Mouse (Mus musculus) limb, embryonic 15.5 days (tissue): ENCODE measurements around the gene Dynlt1a. TPM values are rescaled to one million over a fixed set of nuclear protein-coding genes. Genes with fewer than 3 reads are reported as not detected.
"Not testable (repeated sequence)": the region's sequence is repeated elsewhere in the genome, so short reads cannot be mapped to it uniquely, and the experiment has no call there.

Experiments used
- ATAC-seq: fragments of 200-750 bp; cut with Nextera tagmentation; 2 replicates; pipeline ENCODE4 v1.8.0; 2017; ENCODE audit warnings: low read depth, moderate TSS enrichment; ENCODE audit not compliant: insufficient number of reproducible peaks, low FRiP score, low TSS enrichment
- H3K27ac ChIP-seq: fragments of 300-500 bp; sonication (generic); 2 replicates; pipeline ENCODE4 v1.5.1; 2015; ENCODE audit warnings: moderate library complexity, mild to moderate bottlenecking, inconsistent platforms
- H3K27me3 ChIP-seq: fragments of 300-500 bp; sonication (generic); 2 replicates; pipeline ENCODE4 v1.6.1; 2015; ENCODE audit warnings: inconsistent platforms
- H3K36me3 ChIP-seq: fragments of 300-500 bp; sonication (generic); 2 replicates; pipeline ENCODE4 v1.6.1; 2015; ENCODE audit warnings: inconsistent platforms
- H3K4me1 ChIP-seq: fragments of 300-500 bp; sonication (generic); 2 replicates; pipeline ENCODE4 v1.6.1; 2015; ENCODE audit warnings: inconsistent platforms
- H3K4me2 ChIP-seq: fragments of 300-500 bp; sonication (generic); 2 replicates; pipeline ENCODE4 v1.6.1; 2015; ENCODE audit warnings: mild to moderate bottlenecking, inconsistent platforms
- H3K4me3 ChIP-seq: fragments of 300-500 bp; sonication (generic); 2 replicates; pipeline ENCODE4 v1.5.1; 2015; ENCODE audit warnings: mild to moderate bottlenecking, inconsistent platforms
- H3K9ac ChIP-seq: fragments of 300-500 bp; sonication (generic); 2 replicates; pipeline ENCODE4 v1.6.1; 2015; ENCODE audit warnings: inconsistent platforms
- H3K9me3 ChIP-seq: fragments of 300-500 bp; sonication (generic); 2 replicates; pipeline ENCODE4 v1.6.1; 2016; ENCODE audit warnings: inconsistent platforms
- WGBS: fragments of 180-500 bp; shearing (Covaris S2); methylation state at CpG from one replicate; pipeline ENCODE4 v1.1.7; 2015; 5-methylcytosine and 5-hydroxymethylcytosine counted together
- polyA plus RNA-seq: library from polyadenylated mRNA; unstranded; fragments of >200 nt; fragmentation: Nextera tagmentation; extraction: Ambion mirVana; gene quantifications from 2 replicates; pipeline ENCODE4 v1.2.1, GENCODE M21; 2015

Dynlt1a gene
- 11.4 and 13.1 TPM in 2 replicates for polyA plus RNA-seq

GRCm38 (mm10) chr17:6317339-6317985 lies at the start of gene Dynlt1a:
Gene Dynlt1a, minus strand, starts transcription at chr17:6317500.
- WGBS: 11% methylated on average over 23 of the region's 23 CpGs
- H3K36me3 ChIP-seq, H3K4me1 ChIP-seq, H3K9me3 ChIP-seq, H3K9ac ChIP-seq, H3K27me3 ChIP-seq, H3K27ac ChIP-seq: not testable (repeated sequence)
- Histone ChIP-seq H3K4me2 (peak within 1 kb of the TSS; percentile 67), H3K4me3 (peak within 1 kb of the TSS; percentile 41)
- peak; percentile 87 for ATAC-seq

DNA sequence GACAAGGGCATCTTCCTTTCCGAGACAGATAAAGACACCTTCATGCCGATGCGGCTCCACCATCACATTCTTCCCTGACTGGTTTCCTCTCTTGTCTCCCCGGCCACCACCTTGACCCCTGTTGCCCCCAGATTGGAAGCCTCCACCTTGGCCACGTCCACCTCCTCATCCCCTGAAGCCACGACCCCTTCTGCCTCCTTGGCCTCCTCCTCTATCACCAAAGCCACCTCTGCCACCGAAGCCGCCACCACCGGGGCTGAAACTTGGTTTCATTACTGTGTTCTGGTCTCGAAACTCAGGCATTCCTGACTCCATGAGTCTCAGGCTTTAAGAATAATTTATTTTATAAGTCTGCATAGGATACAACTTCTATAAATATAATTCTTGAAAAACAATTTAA lies 38.0 kb upstream of the Dynlt1a start:
- not testable (repeated sequence) for H3K4me3 ChIP-seq, H3K4me1 ChIP-seq, ATAC-seq, H3K27me3 ChIP-seq, H3K9me3 ChIP-seq, H3K36me3 ChIP-seq, H3K27ac ChIP-seq, H3K4me2 ChIP-seq, H3K9ac ChIP-seq
- WGBS: 87% methylated on average over 10 of the region's 10 CpGs

- H3K4me3 ChIP-seq, H3K27me3 ChIP-seq, H3K36me3 ChIP-seq, H3K4me1 ChIP-seq, H3K9ac ChIP-seq, H3K27ac ChIP-seq, H3K9me3 ChIP-seq, H3K4me2 ChIP-seq: not testable (repeated sequence)
- peak; percentile 58 for ATAC-seq
- WGBS: 83% methylated on average over 1 of the region's 12 CpGs
These were observed 25.4 kb upstream of the Dynlt1a start for GRCm38 (mm10) chr17:6342606-6343294.

DNA sequence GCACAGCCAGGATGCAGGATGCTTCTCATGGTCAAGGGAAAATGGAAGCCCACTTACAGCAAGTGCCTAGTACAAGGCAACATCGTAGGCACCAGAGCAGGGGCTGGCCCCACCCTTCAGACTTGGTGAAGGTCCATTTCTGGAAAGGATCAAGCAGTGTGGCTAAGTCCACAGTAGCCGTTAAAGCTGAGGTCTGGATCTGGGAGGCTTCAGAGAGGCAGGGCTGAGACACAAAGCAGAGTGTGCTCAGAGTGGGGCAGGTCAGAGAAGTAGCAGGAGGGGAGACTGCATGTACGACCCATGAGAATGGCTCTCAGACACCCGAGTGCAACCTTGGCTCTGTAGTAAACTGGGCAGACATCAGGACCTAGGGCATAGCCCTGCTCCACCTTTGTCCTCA lies 11.7 kb upstream of the Dynlt1a start:
- not testable (repeated sequence) for H3K36me3 ChIP-seq, H3K27ac ChIP-seq, H3K4me3 ChIP-seq, ATAC-seq, H3K9me3 ChIP-seq, H3K4me2 ChIP-seq, H3K4me1 ChIP-seq, H3K9ac ChIP-seq, H3K27me3 ChIP-seq
- WGBS: 67% methylated on average over 4 of the region's 4 CpGs

DNA sequence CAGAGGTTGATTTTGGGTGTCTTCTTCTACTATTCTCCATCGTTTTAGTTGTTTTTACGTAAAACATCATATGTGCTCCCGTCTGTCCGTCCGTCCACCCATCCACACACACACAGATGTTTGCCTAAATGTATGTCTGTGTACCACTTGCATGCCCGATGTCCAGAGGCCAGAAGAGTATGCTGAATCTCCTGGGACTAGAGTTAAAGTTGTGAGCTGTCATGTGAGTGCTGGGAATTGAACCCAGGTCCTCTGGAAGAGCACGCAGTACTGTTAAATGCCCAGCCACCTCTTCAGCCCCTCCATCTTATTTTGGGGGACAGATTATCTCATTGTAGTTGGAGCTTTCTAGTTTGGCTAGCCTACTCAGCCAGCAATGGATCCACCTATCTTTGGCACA lies 10.3 kb upstream of the Dynlt1a start:
- H3K4me3 ChIP-seq, ATAC-seq, H3K9me3 ChIP-seq, H3K36me3 ChIP-seq, H3K4me1 ChIP-seq, H3K27me3 ChIP-seq, H3K9ac ChIP-seq, H3K27ac ChIP-seq, H3K4me2 ChIP-seq: not testable (repeated sequence)
- 92% methylated on average over 7 of the region's 7 CpGs for WGBS

- not testable (repeated sequence) for H3K4me3 ChIP-seq, H3K9me3 ChIP-seq, H3K27ac ChIP-seq, H3K36me3 ChIP-seq, H3K4me1 ChIP-seq, H3K9ac ChIP-seq, H3K4me2 ChIP-seq, H3K27me3 ChIP-seq, ATAC-seq
- WGBS: 63% methylated on average over 6 of the region's 6 CpGs
These were observed 8.2 kb upstream of the Dynlt1a start for GRCm38 (mm10) chr17:6325543-6325942.

GRCm38 (mm10) chr17:6325021-6325420 lies 7.7 kb upstream of the Dynlt1a start:
- H3K27ac ChIP-seq, H3K4me3 ChIP-seq, H3K27me3 ChIP-seq, ATAC-seq, H3K36me3 ChIP-seq, H3K9me3 ChIP-seq, H3K4me2 ChIP-seq, H3K4me1 ChIP-seq, H3K9ac ChIP-seq: not testable (repeated sequence)
- 55% methylated on average over 10 of the region's 10 CpGs for WGBS

DNA sequence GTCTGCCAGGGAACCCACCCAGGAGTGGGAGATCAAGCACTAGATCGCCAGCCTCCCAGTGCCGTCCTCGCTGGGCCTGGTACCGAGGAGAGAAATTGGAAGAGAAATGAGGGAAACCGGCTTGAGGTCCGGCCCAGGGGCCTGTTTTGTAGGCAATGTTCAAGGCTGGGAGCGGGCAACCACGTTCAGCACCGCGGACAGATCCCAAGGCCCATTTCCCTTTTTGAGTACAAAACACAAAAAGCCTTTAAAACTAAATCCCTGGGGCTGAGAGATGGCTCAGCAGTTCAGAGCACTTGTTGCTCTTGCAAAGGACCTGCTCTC lies 4.4 kb upstream of the Dynlt1a start:
- H3K9ac ChIP-seq, H3K9me3 ChIP-seq, H3K4me3 ChIP-seq, ATAC-seq, H3K36me3 ChIP-seq, H3K4me2 ChIP-seq, H3K4me1 ChIP-seq, H3K27me3 ChIP-seq, H3K27ac ChIP-seq: not testable (repeated sequence)
- no CpG with 5 or more reads among the region's 10 CpGs for WGBS

GRCm38 (mm10) chr17:6321081-6321777 lies 3.9 kb upstream of the Dynlt1a start:
- not testable (repeated sequence) for H3K4me3 ChIP-seq, H3K27me3 ChIP-seq, H3K27ac ChIP-seq, H3K4me2 ChIP-seq, H3K4me1 ChIP-seq, H3K36me3 ChIP-seq, H3K9ac ChIP-seq, H3K9me3 ChIP-seq, ATAC-seq
- 2% methylated on average over 13 of the region's 60 CpGs for WGBS

- not testable (repeated sequence) for H3K27ac ChIP-seq, H3K36me3 ChIP-seq, ATAC-seq, H3K9me3 ChIP-seq, H3K4me1 ChIP-seq, H3K9ac ChIP-seq, H3K27me3 ChIP-seq
- 2% methylated on average over 38 of the region's 38 CpGs for WGBS
- Histone ChIP-seq H3K4me2 (peak overlapping the region; percentile 67), H3K4me3 (peak overlapping the region; percentile 41)
These were observed 747 bp downstream of the Dynlt1a start for GRCm38 (mm10) chr17:6316379-6317126.

DNA sequence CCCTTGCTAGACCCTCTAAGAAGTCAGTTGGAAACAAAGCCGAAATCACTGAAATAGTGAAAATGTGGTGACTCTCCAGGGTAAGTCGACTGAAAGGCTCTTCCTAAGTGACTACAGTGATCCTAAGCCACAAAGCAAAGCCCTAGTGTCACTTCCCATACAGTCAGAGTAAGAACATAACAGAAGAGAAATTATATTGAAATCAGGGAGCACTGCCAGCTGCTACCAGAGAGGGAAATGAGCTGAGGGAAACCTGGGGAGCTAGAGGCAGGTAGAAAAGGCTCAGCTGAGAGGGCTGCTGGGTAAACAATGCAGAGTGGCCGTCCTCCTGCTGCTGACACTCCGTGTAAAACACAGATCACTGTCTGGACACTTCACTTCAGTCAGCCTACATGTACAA lies 1.6 kb downstream of the Dynlt1a start:
- 63% methylated on average over 4 of the region's 4 CpGs for WGBS
- ATAC-seq, H3K9ac ChIP-seq: not testable (repeated sequence)

DNA sequence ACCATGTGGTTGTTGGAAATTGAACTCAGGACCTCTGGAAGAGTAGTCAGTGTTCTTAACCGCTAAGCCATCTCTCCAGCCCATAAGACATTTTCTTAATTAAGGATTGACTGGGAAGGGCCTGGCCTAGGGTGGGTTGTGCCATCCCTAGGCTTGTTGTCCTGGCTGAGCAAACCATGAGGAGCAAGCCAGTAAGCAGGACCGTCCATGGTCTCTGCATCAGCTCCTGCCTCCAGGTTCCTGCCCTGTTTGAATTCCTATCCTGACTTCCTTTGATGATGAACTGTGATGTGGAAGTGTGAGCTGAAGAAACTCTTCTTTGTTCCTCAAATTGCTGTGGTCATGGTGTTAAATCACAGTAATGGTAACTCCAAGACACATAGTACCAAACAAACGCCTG lies 2.8 kb downstream of the Dynlt1a start:
- 81% methylated on average over 2 of the region's 3 CpGs for WGBS
- H3K9me3 ChIP-seq: not testable (repeated sequence)

More for the DNA sequence above, 1.6 kb downstream of the Dynlt1a start:
- H3K4me1 ChIP-seq, H3K27me3 ChIP-seq, H3K4me2 ChIP-seq, H3K27ac ChIP-seq, H3K36me3 ChIP-seq, H3K9me3 ChIP-seq, H3K4me3 ChIP-seq: not testable (repeated sequence)

More for the DNA sequence above, 2.8 kb downstream of the Dynlt1a start:
- H3K27ac ChIP-seq, H3K9ac ChIP-seq, H3K4me1 ChIP-seq, H3K27me3 ChIP-seq, H3K4me3 ChIP-seq, H3K4me2 ChIP-seq, ATAC-seq, H3K36me3 ChIP-seq: not testable (repeated sequence)
